Comparison of ENCODE assay signal across 37 mouse cellular contexts in the genomic region with DNA sequence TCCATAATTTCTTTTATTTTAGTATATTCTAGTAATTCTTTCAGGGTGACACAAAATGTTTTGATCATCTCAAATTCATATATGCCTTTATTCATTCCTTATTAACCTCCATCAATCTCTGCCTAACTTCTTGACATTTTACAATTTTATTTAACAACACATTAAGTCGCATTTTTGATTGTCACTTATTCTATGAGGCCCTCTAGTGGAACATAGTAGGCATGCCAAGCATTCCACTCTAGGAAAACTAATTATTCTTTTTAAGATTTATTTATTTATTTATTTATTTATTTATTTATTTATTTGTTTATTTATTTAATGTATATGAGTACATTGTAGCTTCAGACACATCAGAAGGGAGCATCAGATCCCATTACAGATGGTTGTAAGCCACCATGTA. TPM values are rescaled to one million over a fixed set of nuclear protein-coding genes. Genes with fewer than 3 reads are reported as not detected.
DNase-seq lines count a peak whose midpoint lies in the region; ATAC-seq and TF ChIP-seq lines count a peak whose summit lies in the region.
"Had no signal": no experiment of that assay in that cellular context is flagged by ENCODE, and none has a peak within 500 bp of the region (broad histone marks: within the 10 kb centered on the region; RNA-seq: fewer than 3 reads in every experiment).

No protein-coding gene starts in this region.

- DNase-seq in layer of hippocampus, adult 2 months (ENCODE audit: low spot score in 2 of 2): no peak
- DNase-seq in layer of hippocampus, adult 18-20 months (ENCODE audit: low spot score in 2 of 2): no peak
- DNase-seq in 3T3-L1 (ENCODE audit: low read depth, low spot score): peak; percentile 29
- DNase-seq in 416B (ENCODE audit: low read depth): peak; percentile 17
- DNase-seq in Patski (ENCODE audit: low read depth, low spot score): no peak
- DNase-seq in lung, postnatal 4 days: no peak
- DNase-seq in frontal cortex, postnatal 10 days (ENCODE audit: low spot score in 2 of 2): no peak
- no peak for DNase-seq in hindbrain, embryonic 14.5 days (ENCODE audit: low spot score)
- DNase-seq: adrenal gland, postnatal 14 days; cerebellum, adult 11-12 months; cerebellum, adult 9-11 months; embryo, embryonic 11 days; heart, postnatal 36 days; kidney, adult 11 months; kidney, postnatal 4 days; layer of hippocampus, adult 9-11 months; lung, embryonic 14.5 days; right cerebral cortex, postnatal 14 days; thymus, postnatal 14 days had no signal

- TF ChIP-seq CTCF in layer of hippocampus, adult 2 months (conservative IDR thresholded peaks at IDR 0.05): peak; percentile 70
- peak; percentile 26 for TF ChIP-seq CTCF in Patski (IDR thresholded peaks at IDR 0.05)

- H3K27me3 ChIP-seq in Patski: peaks cover 13% of the 10 kb centered on the region
- no peaks in the 10 kb centered on the region for H3K27me3 ChIP-seq in hindbrain, embryonic 14.5 days (ENCODE audit: control insufficient read depth, insufficient read depth, low read length)
- H3K27me3 ChIP-seq: embryonic facial prominence, embryonic 12.5 days; heart, embryonic 15.5 days; hindbrain, embryonic 12.5 days; limb, embryonic 13.5 days; stomach, embryonic 15.5 days had no signal

- H3K4me1 ChIP-seq in hindbrain, embryonic 14.5 days (replicated peaks; ENCODE audit: control insufficient read depth, insufficient read depth, low read length): no peaks in the 10 kb centered on the region
- H3K4me1 ChIP-seq: embryonic facial prominence, embryonic 12.5 days; heart, embryonic 15.5 days; hindbrain, embryonic 12.5 days; limb, embryonic 13.5 days; stomach, embryonic 15.5 days had no signal

- CTCF ChIA-PET in Patski (lab: Charles Lee): no interaction called here

- no peak overlapping the region for H3K9ac ChIP-seq in hindbrain, embryonic 14.5 days
- H3K9ac ChIP-seq: embryonic facial prominence, embryonic 12.5 days; heart, embryonic 15.5 days; hindbrain, embryonic 12.5 days; limb, embryonic 13.5 days; liver, embryonic 14.5 days; lung, embryonic 14.5 days; stomach, embryonic 15.5 days had no signal

- H3K27ac ChIP-seq in layer of hippocampus, adult 2 months: no peak overlapping the region
- no peak overlapping the region for H3K27ac ChIP-seq in hindbrain, embryonic 14.5 days
- H3K27ac ChIP-seq: embryonic facial prominence, embryonic 12.5 days; heart, embryonic 15.5 days; hindbrain, embryonic 12.5 days; limb, embryonic 13.5 days; liver, embryonic 14.5 days; stomach, embryonic 15.5 days had no signal

- H3K36me3 ChIP-seq in hindbrain, embryonic 14.5 days (replicated peaks; ENCODE audit: control insufficient read depth, insufficient read depth): no peaks in the 10 kb centered on the region
- H3K36me3 ChIP-seq: embryonic facial prominence, embryonic 12.5 days; heart, embryonic 15.5 days; hindbrain, embryonic 12.5 days; limb, embryonic 13.5 days; stomach, embryonic 15.5 days had no signal

- no peak overlapping the region for H3K4me2 ChIP-seq in hindbrain, embryonic 14.5 days (replicated peaks)
- H3K4me2 ChIP-seq: embryonic facial prominence, embryonic 12.5 days; heart, embryonic 15.5 days; hindbrain, embryonic 12.5 days; limb, embryonic 13.5 days; lung, embryonic 14.5 days; midbrain, embryonic 11.5 days; stomach, embryonic 15.5 days had no signal

- in situ Hi-C loops in Patski (cut with MboI; ENCODE audit: low pct_unique_long_range_greater_than_20kb): loop anchor here (10.0 kb wide), 1 partner anchor 945 kb away; no protein-coding TSS in a partner anchor

- 65% methylated on average over 1 of the region's 1 CpGs for WGBS in hindbrain, embryonic 14.5 days

- POLR2A ChIA-PET in Patski (lab: Charles Lee): no interaction called here

- H3K9me3 ChIP-seq in hindbrain, embryonic 14.5 days (ENCODE audit: control insufficient read depth, low read length): no peaks in the 10 kb centered on the region
- H3K9me3 ChIP-seq: heart, embryonic 15.5 days; hindbrain, embryonic 12.5 days; stomach, embryonic 15.5 days had no signal

- no peak for ATAC-seq in Patski
- ATAC-seq in hindbrain, embryonic 14.5 days (ENCODE audit: low FRiP score): no peak
- ATAC-seq: forebrain, embryonic 14.5 days; midbrain, embryonic 16.5 days had no signal

- H3K4me3 ChIP-seq in layer of hippocampus, adult 2 months: no peak overlapping the region
- no peak overlapping the region for H3K4me3 ChIP-seq in hindbrain, embryonic 14.5 days (replicated peaks; ENCODE audit: low read length)
- H3K4me3 ChIP-seq: embryonic facial prominence, embryonic 12.5 days; heart, embryonic 15.5 days; hindbrain, embryonic 12.5 days; limb, embryonic 13.5 days; stomach, embryonic 15.5 days had no signal

RNA-seq across cellular contexts. Expression of a gene that starts 43.4 kb away (rescaled TPM):
- not detected for total RNA-seq in layer of hippocampus, adult 2 months (2021)
- total RNA-seq in layer of hippocampus, adult 18-20 months (2021): not detected
- polyA plus RNA-seq in Patski (2021): not detected
- not detected in 2 replicates for polyA plus RNA-seq in hindbrain, embryonic 14.5 days (2014; fragmentation: Nextera tagmentation; extraction: Ambion mirVana)
- total RNA-seq: gastrocnemius, adult 18-20 months; heart, postnatal 36 days; left cerebral cortex, adult 18-20 months; left cerebral cortex, postnatal 36 days; megakaryocyte, adult 5-6 weeks; neutrophil, adult 5-6 weeks had no signal
- polyA plus RNA-seq: embryonic facial prominence, embryonic 12.5 days; forebrain, embryonic 14.5 days; heart, embryonic 15.5 days; hindbrain, embryonic 12.5 days; kidney, embryonic 16.5 days; limb, embryonic 13.5 days; lung, embryonic 14.5 days; midbrain, embryonic 11.5 days; midbrain, embryonic 16.5 days; neural tube, embryonic 11.5 days; small intestine, adult 2 months; stomach, embryonic 15.5 days; urinary bladder, adult 2 months had no signal

Comparison
In these comparisons a context has a peak if more than half of its experiments do, and no peak if none do; other contexts are left out.
1. DNase-seq: peak in 3T3-L1 (single experiment) and 416B (single experiment); none in layer of hippocampus, adult 2 months (0 of 2), layer of hippocampus, adult 18-20 months (0 of 2), Patski (single experiment), lung, postnatal 4 days (0 of 2), frontal cortex, postnatal 10 days (0 of 2) and hindbrain, embryonic 14.5 days (single experiment).